Mouse (Mus musculus): Measurements from ENCODE around the gene Sowaha.

- no peak for TF ChIP-seq GATA1 (IDR thresholded peaks at IDR 0.05; ENCODE audit: borderline replicate concordance, low read length)
- TF ChIP-seq FLI1 (IDR thresholded peaks at IDR 0.05; ENCODE audit: low read length), result no peak
Observed at GRCm38 (mm10) chr11:53503738-53504137, 23.7 kb upstream of the Sowaha start.
